Mouse (Mus musculus) midbrain, embryonic 15.5 days (tissue): Measurements from ENCODE around the gene St6galnac5. TPM values are rescaled to one million over a fixed set of nuclear protein-coding genes. Genes with fewer than 3 reads are reported as not detected.

ENCODE experiments used
- ATAC-seq: fragments of 200-750 bp; cut with Nextera tagmentation; replicated peaks from 2 replicates; pipeline ENCODE4 v1.8.0; 2017; ENCODE audit warnings: moderate TSS enrichment
- H3K27ac ChIP-seq: fragments of 300-500 bp; sonication (generic); 2 replicates; pipeline ENCODE4 v1.5.1; 2015; ENCODE audit warnings: mild to moderate bottlenecking, inconsistent platforms
- H3K27me3 ChIP-seq: fragments of 300-500 bp; sonication (generic); replicated peaks from 2 replicates; pipeline ENCODE4 v1.6.1; 2015; ENCODE audit warnings: inconsistent platforms
- H3K36me3 ChIP-seq: fragments of 300-500 bp; sonication (generic); replicated peaks from 2 replicates; pipeline ENCODE4 v1.6.1; 2015; ENCODE audit warnings: inconsistent platforms
- H3K4me1 ChIP-seq: fragments of 300-500 bp; sonication (generic); 2 replicates; pipeline ENCODE4 v1.6.1; 2015; ENCODE audit warnings: inconsistent platforms
- H3K4me2 ChIP-seq: fragments of 300-500 bp; sonication (generic); 2 replicates; pipeline ENCODE4 v1.6.1; 2015; ENCODE audit warnings: inconsistent platforms, mild to moderate bottlenecking, moderate library complexity
- H3K4me3 ChIP-seq: fragments of 300-500 bp; sonication (generic); 2 replicates; pipeline ENCODE4 v1.5.1; 2015; ENCODE audit warnings: mild to moderate bottlenecking, inconsistent platforms
- H3K9ac ChIP-seq: fragments of 300-500 bp; sonication (generic); 2 replicates; pipeline ENCODE4 v1.6.1; 2015; ENCODE audit warnings: mild to moderate bottlenecking, inconsistent platforms
- H3K9me3 ChIP-seq: fragments of 300-500 bp; sonication (generic); 2 replicates; pipeline ENCODE4 v1.6.1; 2016; ENCODE audit warnings: inconsistent platforms
- WGBS: fragments of 180-500 bp; shearing (Covaris S2); methylation state at CpG from one replicate; pipeline ENCODE4 v1.1.7; 2015; ENCODE audit warnings: mixed read lengths; 5-methylcytosine and 5-hydroxymethylcytosine counted together
- polyA plus RNA-seq: library from polyadenylated mRNA; unstranded; fragments of >200 nt; fragmentation: Nextera tagmentation; extraction: Ambion mirVana; gene quantifications from 2 replicates; pipeline ENCODE4 v1.2.1, GENCODE M21; 2015

Gene St6galnac5
- polyA plus RNA-seq, 1 experiment from 2014 or later, result 26.7 TPM

- Histone ChIP-seq H3K4me1 (0 out of 2 replicates have a peak, but pooled peaks cover 3% of the 10 kb centered on the region), H3K27me3 (no peaks in the 10 kb centered on the region), H3K36me3 (no peaks in the 10 kb centered on the region), H3K4me2 (no peak overlapping the region), H3K4me3 (no peak overlapping the region), H3K9ac (no peak overlapping the region), H3K27ac (no peak overlapping the region), H3K9me3 (no peaks in the 10 kb centered on the region)
- 85% methylated on average over 5 of the region's 5 CpGs for WGBS
- no peak for ATAC-seq
These were observed 74.4 kb downstream of the St6galnac5 start for GRCm38 (mm10) chr3:152907683-152908082.

DNA sequence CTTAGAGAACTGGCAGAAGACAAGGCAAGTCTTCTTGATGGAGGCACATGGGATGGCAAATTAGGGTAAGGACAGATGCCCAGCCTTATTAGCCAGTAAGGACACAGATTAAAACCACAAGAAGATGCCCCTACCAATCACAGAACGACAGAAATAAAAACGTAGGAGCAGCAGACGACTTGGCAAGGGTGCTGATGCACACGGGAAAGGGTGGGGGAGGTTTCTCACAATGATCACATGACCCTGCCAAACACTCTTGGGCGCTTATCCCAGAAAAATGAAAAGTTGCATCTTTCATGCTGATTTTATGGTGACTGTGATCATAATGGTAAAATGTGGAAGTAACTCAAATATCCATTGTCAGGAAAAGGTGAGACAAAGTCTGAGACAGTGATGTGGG, 75.0 kb downstream of the St6galnac5 start:
- WGBS, result 82% methylated on average over 5 of the region's 5 CpGs
- no peaks in the 10 kb centered on the region for H3K36me3 ChIP-seq
- no peak for ATAC-seq
- H3K27ac ChIP-seq, result no peak overlapping the region
- H3K4me1 ChIP-seq, result 0 out of 2 replicates have a peak, but pooled peaks cover 3% of the 10 kb centered on the region
- H3K27me3 ChIP-seq, result no peaks in the 10 kb centered on the region
- H3K4me3 ChIP-seq, result no peak overlapping the region
- H3K9me3 ChIP-seq, result no peaks in the 10 kb centered on the region
- H3K9ac ChIP-seq, result no peak overlapping the region
- H3K4me2 ChIP-seq, result no peak overlapping the region

- Histone ChIP-seq H3K9me3 (no peaks in the 10 kb centered on the region), H3K4me3 (no peak overlapping the region), H3K36me3 (no peaks in the 10 kb centered on the region), H3K27me3 (no peaks in the 10 kb centered on the region), H3K27ac (no peak overlapping the region), H3K4me2 (no peak overlapping the region), H3K4me1 (0 out of 2 replicates have a peak, but pooled peaks cover 3% of the 10 kb centered on the region), H3K9ac (no peak overlapping the region)
- WGBS, result 45% methylated on average over 10 of the region's 10 CpGs
- no peak for ATAC-seq
These were observed 76.2 kb downstream of the St6galnac5 start for GRCm38 (mm10) chr3:152905800-152906199.

DNA sequence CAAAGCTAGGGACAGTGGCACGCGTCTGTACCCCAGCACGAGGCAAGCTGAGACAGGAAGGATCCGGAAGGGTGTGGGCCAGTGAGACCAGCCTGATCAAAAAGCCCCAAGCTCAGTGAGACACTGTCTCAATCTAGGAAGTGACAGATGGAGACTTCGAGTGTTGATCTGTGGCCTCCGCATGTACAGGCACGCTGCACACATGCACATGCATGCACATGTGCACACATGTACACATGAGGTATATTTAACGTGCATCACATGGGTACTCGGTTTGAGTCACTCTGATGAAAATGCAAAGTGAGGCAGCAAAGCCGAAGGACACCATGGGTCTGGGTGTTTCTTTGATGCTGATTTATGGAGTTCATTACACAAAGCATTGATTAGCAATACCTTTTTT, 77.0 kb downstream of the St6galnac5 start:
- Histone ChIP-seq H3K4me1 (0 out of 2 replicates have a peak, but pooled peaks cover 3% of the 10 kb centered on the region), H3K9ac (no peak overlapping the region), H3K9me3 (no peaks in the 10 kb centered on the region), H3K4me3 (no peak overlapping the region), H3K27me3 (no peaks in the 10 kb centered on the region), H3K4me2 (no peak overlapping the region), H3K36me3 (no peaks in the 10 kb centered on the region), H3K27ac (no peak overlapping the region)
- WGBS, result 92% methylated on average over 10 of the region's 10 CpGs
- no peak for ATAC-seq

DNA sequence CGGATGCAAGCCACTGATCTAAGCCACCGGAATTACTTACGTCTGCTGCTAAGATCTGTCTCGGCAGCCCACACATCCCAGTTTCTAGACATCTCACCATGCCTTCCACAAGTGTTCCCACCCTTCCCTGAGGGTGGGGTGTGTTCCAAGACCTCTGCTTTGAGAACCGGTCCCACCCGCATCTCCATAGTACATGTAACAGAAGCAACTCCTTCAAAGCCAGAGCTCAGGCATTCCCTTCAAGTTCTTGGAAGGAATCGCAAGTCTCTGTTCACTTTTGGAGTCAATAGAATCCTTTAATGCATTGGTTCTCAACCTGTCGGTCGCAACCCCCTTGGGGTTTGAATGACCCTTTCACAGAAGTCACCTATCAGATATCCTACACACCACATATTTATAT, 83.1 kb downstream of the St6galnac5 start:
- Histone ChIP-seq H3K9me3 (no peaks in the 10 kb centered on the region), H3K4me1 (no peaks in the 10 kb centered on the region), H3K27ac (no peak overlapping the region), H3K27me3 (no peaks in the 10 kb centered on the region), H3K36me3 (no peaks in the 10 kb centered on the region), H3K9ac (no peak overlapping the region), H3K4me2 (no peak overlapping the region), H3K4me3 (no peak overlapping the region)
- 93% methylated on average over 9 of the region's 9 CpGs for WGBS
- no peak for ATAC-seq

DNA sequence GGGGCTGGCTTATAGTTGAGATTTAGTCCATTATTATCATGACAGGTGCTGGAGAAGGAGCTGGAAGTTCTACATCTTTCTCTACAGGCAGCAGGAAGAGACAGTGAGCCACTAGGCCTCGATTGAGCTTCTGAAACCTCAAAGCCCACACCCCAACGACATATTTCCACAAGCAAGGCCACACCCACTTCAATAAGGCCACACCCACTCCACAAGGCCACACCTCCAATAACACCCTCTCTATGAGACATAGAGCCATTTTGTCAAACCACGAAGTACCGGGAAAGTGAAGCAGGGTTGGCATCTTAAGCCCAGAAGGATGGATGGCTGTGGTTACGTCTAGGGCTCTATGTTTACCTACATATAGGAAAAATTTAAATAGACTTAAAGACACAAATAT, 84.8 kb downstream of the St6galnac5 start:
- Histone ChIP-seq H3K9ac (no peak overlapping the region), H3K36me3 (no peaks in the 10 kb centered on the region), H3K27ac (no peak overlapping the region), H3K4me2 (no peak overlapping the region), H3K4me3 (no peak overlapping the region), H3K27me3 (no peaks in the 10 kb centered on the region), H3K4me1 (no peaks in the 10 kb centered on the region), H3K9me3 (no peaks in the 10 kb centered on the region)
- no peak for ATAC-seq
- 89% methylated on average over 5 of the region's 5 CpGs for WGBS

- no peak overlapping the region for H3K9ac ChIP-seq
- no peak overlapping the region for H3K27ac ChIP-seq
- 77% methylated on average over 3 of the region's 3 CpGs for WGBS
- H3K9me3 ChIP-seq, result no peaks in the 10 kb centered on the region
- ATAC-seq, result no peak
- no peaks in the 10 kb centered on the region for H3K36me3 ChIP-seq
- H3K4me1 ChIP-seq, result no peaks in the 10 kb centered on the region
- no peak overlapping the region for H3K4me3 ChIP-seq
- H3K4me2 ChIP-seq, result no peak overlapping the region
- H3K27me3 ChIP-seq, result no peaks in the 10 kb centered on the region
These were observed 85.9 kb downstream of the St6galnac5 start for GRCm38 (mm10) chr3:152896111-152896510.

- Histone ChIP-seq H3K9ac (no peak overlapping the region), H3K4me1 (no peaks in the 10 kb centered on the region), H3K4me3 (no peak overlapping the region), H3K27me3 (no peaks in the 10 kb centered on the region), H3K9me3 (no peaks in the 10 kb centered on the region), H3K4me2 (no peak overlapping the region), H3K27ac (no peak overlapping the region), H3K36me3 (no peaks in the 10 kb centered on the region)
- no peak for ATAC-seq
- 69% methylated on average over 4 of the region's 4 CpGs for WGBS
These were observed 87.1 kb downstream of the St6galnac5 start for GRCm38 (mm10) chr3:152894935-152895334.

GRCm38 (mm10) chr3:152888116-152888515, 93.9 kb downstream of the St6galnac5 start:
- ATAC-seq, result no peak
- H3K36me3 ChIP-seq, result no peaks in the 10 kb centered on the region
- H3K27ac ChIP-seq, result 0 out of 2 replicates have a peak overlapping the region, but pooled peaks have one; percentile 34
- no peak overlapping the region for H3K9ac ChIP-seq
- H3K4me3 ChIP-seq, result no peak overlapping the region
- 66% methylated on average over 7 of the region's 7 CpGs for WGBS
- no peaks in the 10 kb centered on the region for H3K9me3 ChIP-seq
- peaks cover 11% of the 10 kb centered on the region for H3K4me1 ChIP-seq
- no peak overlapping the region for H3K4me2 ChIP-seq
- H3K27me3 ChIP-seq, result no peaks in the 10 kb centered on the region

- no peak overlapping the region for H3K27ac ChIP-seq
- no peaks in the 10 kb centered on the region for H3K9me3 ChIP-seq
- ATAC-seq, result no peak
- H3K4me3 ChIP-seq, result no peak overlapping the region
- H3K9ac ChIP-seq, result no peak overlapping the region
- no peaks in the 10 kb centered on the region for H3K36me3 ChIP-seq
- no peaks in the 10 kb centered on the region for H3K27me3 ChIP-seq
- no peak overlapping the region for H3K4me2 ChIP-seq
- peaks cover 12% of the 10 kb centered on the region for H3K4me1 ChIP-seq
These were observed 95.3 kb downstream of the St6galnac5 start for GRCm38 (mm10) chr3:152886749-152887148.

- Histone ChIP-seq H3K4me3 (no peak overlapping the region), H3K9me3 (no peaks in the 10 kb centered on the region), H3K4me1 (peaks cover 30% of the 10 kb centered on the region), H3K27ac (no peak overlapping the region), H3K9ac (no peak overlapping the region), H3K36me3 (no peaks in the 10 kb centered on the region), H3K27me3 (no peaks in the 10 kb centered on the region), H3K4me2 (no peak overlapping the region)
- no peak for ATAC-seq
- 67% methylated on average over 3 of the region's 3 CpGs for WGBS
These were observed 98.5 kb downstream of the St6galnac5 start for GRCm38 (mm10) chr3:152883556-152883955.

DNA sequence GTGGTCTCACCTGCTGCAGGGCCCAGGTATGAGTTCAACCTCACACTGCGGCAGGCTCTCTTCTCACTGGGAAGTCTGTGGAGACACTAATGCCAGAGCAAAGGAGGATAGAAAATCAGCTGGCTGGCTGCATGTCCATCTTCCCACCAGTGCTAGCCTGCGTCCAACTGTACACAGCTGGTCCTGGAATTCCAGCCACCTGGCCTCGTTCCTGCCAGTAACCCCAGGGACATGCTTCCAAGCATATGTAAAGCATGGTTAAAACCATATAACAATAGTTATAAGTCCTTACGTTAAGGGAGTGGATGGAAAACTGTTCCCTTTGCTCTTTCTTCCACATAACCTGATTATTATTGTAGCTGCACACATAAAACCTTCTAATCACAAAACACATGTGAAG, 100.3 kb downstream of the St6galnac5 start:
- H3K9me3 ChIP-seq, result no peaks in the 10 kb centered on the region
- H3K9ac ChIP-seq, result no peak overlapping the region
- ATAC-seq, result no peak
- H3K27me3 ChIP-seq, result no peaks in the 10 kb centered on the region
- peaks cover 30% of the 10 kb centered on the region for H3K4me1 ChIP-seq
- no peak overlapping the region for H3K4me2 ChIP-seq
- no peaks in the 10 kb centered on the region for H3K36me3 ChIP-seq
- WGBS, result 66% methylated on average over 4 of the region's 4 CpGs
- H3K4me3 ChIP-seq, result no peak overlapping the region
- no peak overlapping the region for H3K27ac ChIP-seq

DNA sequence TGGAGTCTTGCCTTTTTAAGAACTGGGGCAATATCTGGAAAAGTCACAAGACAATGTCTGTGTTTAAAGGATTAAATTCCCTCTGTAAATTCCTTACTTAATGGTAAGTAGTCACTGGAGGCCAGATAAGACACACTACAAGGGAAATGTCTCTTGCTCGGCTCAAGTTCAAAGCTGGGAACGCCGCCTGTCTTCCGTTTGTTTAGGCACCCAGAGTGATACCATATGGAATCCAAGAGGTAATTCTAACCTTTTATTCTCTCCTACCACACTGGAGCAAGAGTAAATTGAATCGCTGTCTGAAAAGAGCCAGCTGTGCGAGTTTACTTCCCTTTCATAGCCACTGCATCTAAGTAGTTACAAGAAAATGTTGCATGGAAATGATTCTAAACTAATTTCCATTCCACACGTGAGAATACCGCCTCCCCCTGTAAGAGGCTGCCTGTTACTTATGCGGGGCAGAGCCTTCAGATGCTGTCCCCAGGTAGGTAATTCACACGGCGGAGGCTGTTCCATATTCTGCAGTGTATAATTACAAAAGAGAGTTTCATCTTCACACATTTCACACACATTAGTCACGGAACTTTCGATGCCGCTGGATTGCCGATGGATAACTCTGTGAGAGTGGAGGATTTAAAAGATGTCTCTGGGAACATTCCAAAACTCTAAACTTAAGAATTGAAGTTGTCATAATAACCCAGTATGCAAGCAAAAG, 101.8 kb downstream of the St6galnac5 start:
- no peak overlapping the region for H3K4me3 ChIP-seq
- no peaks in the 10 kb centered on the region for H3K9me3 ChIP-seq
- H3K4me1 ChIP-seq, result peaks cover 27% of the 10 kb centered on the region
- H3K27me3 ChIP-seq, result no peaks in the 10 kb centered on the region
- no peaks in the 10 kb centered on the region for H3K36me3 ChIP-seq
- no peak overlapping the region for H3K9ac ChIP-seq
- H3K27ac ChIP-seq, result 0 out of 2 replicates have a peak overlapping the region, but pooled peaks have one; percentile 34
- ATAC-seq, result peak; percentile 55
- 34% methylated on average over 15 of the region's 15 CpGs for WGBS
- no peak overlapping the region for H3K4me2 ChIP-seq
